Mouse (Mus musculus): ENCODE measurements around the gene Rai14. TPM values are rescaled to one million over a fixed set of nuclear protein-coding genes. Genes with fewer than 3 reads are reported as not detected.

Rai14 gene
- polyA plus RNA-seq, 1 experiment from 2014 or later = 9.2 TPM

DNA sequence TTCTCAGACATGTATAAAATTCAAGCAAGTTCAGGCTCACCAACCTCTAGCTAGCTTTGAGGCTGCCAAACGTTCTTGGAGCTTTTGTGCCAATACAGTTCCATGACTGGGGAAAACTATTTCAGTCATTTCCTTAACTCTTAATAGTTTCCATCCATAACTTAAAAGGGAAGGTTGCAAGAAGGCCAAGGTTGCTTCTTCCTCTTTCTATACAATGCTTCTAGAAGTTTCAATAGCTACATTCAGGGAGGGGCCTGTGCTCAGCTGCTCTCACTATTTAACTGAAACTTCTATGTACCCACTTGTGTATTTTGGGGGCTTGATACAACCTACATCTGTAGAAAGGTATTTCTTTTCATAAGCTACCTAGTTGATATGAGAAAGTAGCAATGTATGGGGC is 24.9 kb upstream of the Rai14 start:
- Histone ChIP-seq H3K9ac (no peak overlapping the region), H3K4me1 (no peaks in the 10 kb centered on the region), H3K27me3 (replicated peaks) (no peaks in the 10 kb centered on the region), H3K4me3 (no peak overlapping the region), H3K36me3 (no peaks in the 10 kb centered on the region), H3K27ac (no peak overlapping the region), H3K4me2 (no peak overlapping the region), H3K9me3 (replicated peaks) (no peaks in the 10 kb centered on the region)
- 37% methylated on average over 1 of the region's 1 CpGs for WGBS (ENCODE audit: insufficient replicate concordance)
- ATAC-seq = no peak

DNA sequence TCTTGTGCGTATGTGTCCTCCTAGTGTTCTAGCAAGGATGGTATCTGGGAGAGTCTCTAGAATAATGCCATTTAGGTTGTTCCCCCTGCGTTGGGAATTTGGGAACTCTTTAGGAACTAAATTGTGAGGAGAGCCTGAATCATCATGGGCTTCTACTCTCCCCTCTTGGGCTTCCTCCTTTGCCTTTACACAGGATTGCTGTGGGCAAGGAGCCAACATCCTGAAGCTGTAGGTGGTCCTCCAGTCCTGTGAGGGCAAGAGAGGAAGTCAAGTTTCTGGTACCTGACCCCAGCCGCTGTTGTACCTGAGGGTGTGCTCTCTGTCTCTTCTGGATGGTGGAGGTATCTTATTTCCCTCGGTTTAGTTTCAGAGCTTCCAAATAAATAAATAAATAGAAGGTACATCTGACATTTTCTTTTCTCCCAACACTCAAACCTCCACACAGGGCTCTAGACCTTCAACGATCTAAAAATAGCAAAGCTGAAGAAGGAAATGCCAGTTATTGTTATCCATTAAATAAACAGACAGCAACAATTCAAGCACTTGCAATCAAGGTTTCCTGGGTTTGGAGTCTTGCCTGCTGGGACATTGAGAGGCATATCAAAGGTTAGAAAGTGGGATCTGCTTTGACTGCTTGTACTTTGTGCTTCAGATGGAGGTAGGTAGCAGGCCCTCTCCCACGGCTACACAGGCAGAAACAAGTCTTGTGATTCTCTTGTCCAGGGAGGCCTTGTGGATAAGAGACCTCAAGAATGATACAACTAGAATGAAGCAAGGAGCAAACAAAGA is 24.1 kb upstream of the Rai14 start:
- H3K4me2 ChIP-seq = no peak overlapping the region
- no peaks in the 10 kb centered on the region for H3K9me3 ChIP-seq (replicated peaks)
- H3K4me3 ChIP-seq = no peak overlapping the region
- H3K27ac ChIP-seq = no peak overlapping the region
- ATAC-seq = no peak
- no peaks in the 10 kb centered on the region for H3K27me3 ChIP-seq (replicated peaks)
- H3K4me1 ChIP-seq = no peaks in the 10 kb centered on the region
- WGBS (ENCODE audit: insufficient replicate concordance) = 54% methylated on average over 6 of the region's 6 CpGs
- no peaks in the 10 kb centered on the region for H3K36me3 ChIP-seq
- H3K9ac ChIP-seq = no peak overlapping the region

DNA sequence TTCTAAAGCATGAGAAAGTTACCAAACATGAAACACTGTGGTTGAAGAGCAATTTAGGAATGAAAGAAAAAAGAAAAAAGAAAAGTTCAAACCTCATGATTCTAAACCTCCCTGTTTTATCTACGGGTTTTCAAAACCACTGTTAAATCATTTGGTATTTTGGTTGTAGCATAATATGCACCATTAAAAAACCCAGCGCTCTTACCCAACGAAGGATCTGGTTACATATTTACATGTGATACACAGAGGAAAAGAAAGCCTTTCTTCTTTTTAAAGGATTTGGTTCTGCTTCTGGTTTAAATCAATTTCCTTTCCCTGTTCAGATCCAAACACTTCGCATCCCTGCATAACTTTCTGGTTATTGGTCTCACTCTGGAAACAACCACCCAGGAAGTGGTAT is 21.5 kb upstream of the Rai14 start:
- ATAC-seq = no peak
- Histone ChIP-seq H3K4me2 (no peak overlapping the region), H3K27me3 (replicated peaks) (no peaks in the 10 kb centered on the region), H3K9ac (no peak overlapping the region), H3K4me3 (no peak overlapping the region), H3K9me3 (replicated peaks) (no peaks in the 10 kb centered on the region), H3K36me3 (no peaks in the 10 kb centered on the region), H3K27ac (no peak overlapping the region), H3K4me1 (no peaks in the 10 kb centered on the region)
- 77% methylated on average over 4 of the region's 4 CpGs for WGBS (ENCODE audit: insufficient replicate concordance)

DNA sequence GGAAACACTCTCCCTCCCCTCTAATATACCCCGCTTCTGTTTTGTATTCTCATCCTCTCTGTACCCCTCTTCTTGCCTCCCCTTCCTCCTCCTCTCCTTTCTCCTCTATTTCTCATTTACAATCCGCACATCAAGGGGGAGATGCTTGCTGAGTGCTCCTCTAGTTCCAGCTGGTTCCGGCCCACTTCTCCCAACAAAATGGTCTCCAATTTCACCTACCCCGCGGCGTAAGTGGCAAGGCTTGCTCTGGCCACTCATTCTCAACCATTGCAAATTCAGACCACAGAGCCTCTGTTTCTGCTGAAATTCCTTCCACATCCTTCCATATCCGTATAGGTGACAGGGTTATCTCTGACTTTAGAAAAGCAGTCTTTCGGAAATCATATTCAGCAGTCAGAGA is 20.8 kb upstream of the Rai14 start:
- no peaks in the 10 kb centered on the region for H3K4me1 ChIP-seq
- H3K36me3 ChIP-seq = no peaks in the 10 kb centered on the region
- H3K27ac ChIP-seq = no peak overlapping the region
- no peak for ATAC-seq
- no peaks in the 10 kb centered on the region for H3K9me3 ChIP-seq (replicated peaks)
- no peak overlapping the region for H3K4me2 ChIP-seq
- 70% methylated on average over 8 of the region's 8 CpGs for WGBS (ENCODE audit: insufficient replicate concordance)
- H3K9ac ChIP-seq = no peak overlapping the region
- H3K27me3 ChIP-seq (replicated peaks) = no peaks in the 10 kb centered on the region
- no peak overlapping the region for H3K4me3 ChIP-seq

DNA sequence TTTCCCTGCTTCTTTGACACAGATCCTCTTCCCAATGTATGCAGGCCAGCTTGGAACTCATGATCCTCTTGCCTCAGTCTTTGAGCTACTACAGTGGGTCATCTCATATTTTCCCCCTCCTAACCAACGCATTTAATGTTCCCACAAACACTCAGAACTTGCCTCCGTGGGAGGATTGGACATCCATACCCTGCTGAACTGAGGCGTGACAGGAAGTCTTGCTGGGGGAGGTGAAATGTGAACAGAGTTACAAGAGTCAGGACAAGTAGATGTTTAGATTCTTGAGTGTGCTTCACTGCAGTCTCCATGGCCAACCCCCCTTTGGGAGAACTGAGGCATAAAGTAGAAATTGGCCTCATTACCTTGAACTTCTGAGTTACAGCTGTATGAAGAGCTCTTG is 17.0 kb upstream of the Rai14 start:
- ATAC-seq = no peak
- no peaks in the 10 kb centered on the region for H3K9me3 ChIP-seq (replicated peaks)
- H3K27me3 ChIP-seq (replicated peaks) = no peaks in the 10 kb centered on the region
- WGBS (ENCODE audit: insufficient replicate concordance) = 61% methylated on average over 3 of the region's 3 CpGs
- no peak overlapping the region for H3K4me3 ChIP-seq
- H3K27ac ChIP-seq = no peak overlapping the region
- H3K4me2 ChIP-seq = no peak overlapping the region
- no peak overlapping the region for H3K9ac ChIP-seq
- no peaks in the 10 kb centered on the region for H3K4me1 ChIP-seq
- H3K36me3 ChIP-seq = no peaks in the 10 kb centered on the region

DNA sequence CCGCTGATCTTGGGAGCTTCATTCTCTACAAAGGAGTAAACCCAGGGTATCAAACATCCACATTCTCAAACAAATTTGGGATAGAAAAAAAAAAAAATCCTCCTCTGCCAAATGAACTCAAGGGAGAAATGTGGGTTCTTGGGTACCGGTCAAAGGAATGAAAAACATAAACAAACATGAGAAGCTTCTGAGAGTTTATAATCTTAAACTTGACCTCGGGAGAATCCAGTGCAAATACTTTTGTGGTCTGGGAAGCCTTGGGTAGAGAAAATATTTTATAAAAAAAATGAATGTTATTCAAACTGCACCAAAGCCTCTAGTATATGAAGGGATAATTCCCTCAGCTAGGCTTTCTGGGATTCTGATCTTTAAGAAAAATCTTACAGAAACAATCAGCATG is 11.8 kb upstream of the Rai14 start:
- H3K9me3 ChIP-seq (replicated peaks) = no peaks in the 10 kb centered on the region
- no peak overlapping the region for H3K4me2 ChIP-seq
- H3K36me3 ChIP-seq = no peaks in the 10 kb centered on the region
- no peaks in the 10 kb centered on the region for H3K27me3 ChIP-seq (replicated peaks)
- H3K27ac ChIP-seq = no peak overlapping the region
- H3K4me3 ChIP-seq = no peak overlapping the region
- peaks cover 15% of the 10 kb centered on the region for H3K4me1 ChIP-seq
- no peak for ATAC-seq
- 70% methylated on average over 3 of the region's 3 CpGs for WGBS (ENCODE audit: insufficient replicate concordance)
- H3K9ac ChIP-seq = no peak overlapping the region

DNA sequence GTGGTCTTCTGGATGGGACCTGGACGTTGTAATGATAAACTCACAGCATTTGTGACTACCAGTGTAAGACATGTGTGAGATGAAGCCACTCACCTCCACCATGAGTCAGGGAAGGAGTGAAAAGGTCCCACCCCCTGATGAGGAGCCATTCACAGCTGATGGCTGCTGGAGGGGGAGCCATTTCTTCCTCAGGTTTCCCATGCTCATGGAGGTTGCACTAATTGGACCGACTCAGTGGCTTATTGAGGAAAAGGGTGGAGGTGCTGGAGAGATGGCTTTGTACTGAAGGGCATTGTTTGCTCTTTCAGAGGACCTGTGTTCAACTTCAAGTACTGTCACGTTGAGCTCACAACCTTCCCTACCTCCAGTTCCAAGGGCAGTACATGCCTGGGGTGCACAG is 10.4 kb upstream of the Rai14 start:
- no peak for ATAC-seq
- peaks cover 15% of the 10 kb centered on the region for H3K4me1 ChIP-seq
- no peaks in the 10 kb centered on the region for H3K9me3 ChIP-seq (replicated peaks)
- no peak overlapping the region for H3K4me3 ChIP-seq
- H3K27me3 ChIP-seq (replicated peaks) = no peaks in the 10 kb centered on the region
- H3K4me2 ChIP-seq = no peak overlapping the region
- no peak overlapping the region for H3K27ac ChIP-seq
- H3K36me3 ChIP-seq = no peaks in the 10 kb centered on the region
- 64% methylated on average over 3 of the region's 3 CpGs for WGBS (ENCODE audit: insufficient replicate concordance)
- H3K9ac ChIP-seq = no peak overlapping the region

DNA sequence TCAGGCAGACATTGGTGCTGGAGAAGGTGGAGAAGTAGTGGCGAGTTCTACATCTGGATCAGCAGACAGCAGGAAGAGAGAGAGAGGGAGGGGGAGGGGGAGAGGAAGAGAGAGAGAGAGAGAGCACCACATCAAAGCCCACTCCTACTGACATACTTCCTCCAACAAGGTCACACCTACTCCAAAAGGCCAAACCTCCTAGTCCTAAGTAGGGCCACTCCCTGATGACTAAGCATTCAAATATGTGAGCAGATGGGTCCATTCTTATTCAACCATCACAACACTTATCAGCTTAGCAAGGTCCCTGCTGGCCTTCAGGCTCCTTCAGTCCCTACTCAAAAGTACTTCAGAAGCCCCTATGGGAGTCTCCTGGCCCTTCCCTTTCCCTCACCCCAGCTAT is 9.1 kb upstream of the Rai14 start:
- Histone ChIP-seq H3K4me3 (no peak overlapping the region), H3K27ac (no peak overlapping the region), H3K4me1 (peaks cover 15% of the 10 kb centered on the region), H3K4me2 (no peak overlapping the region), H3K36me3 (no peaks in the 10 kb centered on the region), H3K9me3 (replicated peaks) (no peaks in the 10 kb centered on the region), H3K27me3 (replicated peaks) (no peaks in the 10 kb centered on the region), H3K9ac (no peak overlapping the region)
- 20% methylated on average over 1 of the region's 1 CpGs for WGBS (ENCODE audit: insufficient replicate concordance)
- peak; percentile 71 for ATAC-seq

DNA sequence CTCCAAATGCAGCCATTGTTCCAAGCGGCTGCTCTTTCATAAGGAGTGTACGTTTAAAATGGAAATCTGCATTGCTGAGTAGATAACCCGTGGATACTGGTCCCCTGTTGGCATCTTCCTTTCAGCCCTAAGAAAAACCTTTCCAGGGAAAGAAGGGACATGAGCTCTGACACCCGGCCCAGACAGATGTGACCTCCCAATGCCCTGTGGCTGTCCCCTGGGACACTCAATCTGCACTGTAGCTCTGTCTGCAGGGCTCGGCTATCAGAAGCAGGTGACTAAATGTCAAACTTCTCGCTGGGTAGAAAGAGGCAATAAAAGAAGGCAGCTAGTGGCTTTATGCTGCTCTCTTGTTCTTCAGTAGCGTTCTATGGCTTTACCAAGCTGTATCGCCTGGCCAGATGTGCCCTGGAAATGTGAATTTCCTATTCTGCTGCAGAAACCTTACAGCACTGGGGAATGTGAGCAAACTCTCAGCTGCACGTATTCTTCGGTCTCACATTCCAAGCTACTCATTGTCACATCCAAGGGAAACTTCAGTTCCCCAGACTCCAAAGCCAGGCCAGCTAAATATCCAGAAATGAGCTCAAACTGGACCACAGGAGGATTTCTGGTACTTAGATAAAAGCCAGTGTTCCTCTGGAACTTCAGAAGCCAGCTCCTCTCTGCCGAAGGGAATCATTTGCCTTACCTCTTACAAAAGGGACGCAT is 8.4 kb upstream of the Rai14 start:
- no peak for ATAC-seq
- Histone ChIP-seq H3K4me1 (peaks cover 15% of the 10 kb centered on the region), H3K9ac (no peak overlapping the region), H3K36me3 (no peaks in the 10 kb centered on the region), H3K9me3 (replicated peaks) (no peaks in the 10 kb centered on the region), H3K4me3 (no peak overlapping the region), H3K4me2 (no peak overlapping the region), H3K27me3 (replicated peaks) (no peaks in the 10 kb centered on the region), H3K27ac (no peak overlapping the region)
- WGBS (ENCODE audit: insufficient replicate concordance) = 59% methylated on average over 12 of the region's 12 CpGs

DNA sequence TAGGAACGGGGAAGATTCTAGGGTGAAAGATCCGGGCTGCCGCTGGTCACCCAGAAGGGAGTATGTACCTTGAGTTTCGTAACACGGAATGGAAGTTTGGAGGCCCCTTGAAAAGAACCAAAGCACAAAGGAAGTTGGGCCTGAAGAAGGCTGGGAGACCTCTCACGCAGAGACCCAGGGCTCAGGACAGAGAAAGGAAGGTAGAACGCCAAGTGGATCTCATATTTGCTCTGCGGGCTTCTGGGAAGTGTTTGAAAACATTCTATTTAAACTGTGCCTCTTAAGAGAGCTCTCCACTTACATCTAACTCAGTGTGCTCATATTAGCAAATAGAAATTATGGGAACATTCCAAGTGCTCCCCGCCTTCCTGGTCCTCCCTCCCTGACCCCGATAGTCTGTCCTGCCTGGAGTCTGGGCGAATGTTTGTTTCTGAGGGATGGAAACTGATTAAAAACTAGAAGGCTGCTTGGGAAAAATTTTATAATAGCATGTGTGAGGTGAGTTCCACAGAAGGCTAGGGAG is 6.9 kb upstream of the Rai14 start:
- ATAC-seq = no peak
- 77% methylated on average over 11 of the region's 11 CpGs for WGBS (ENCODE audit: insufficient replicate concordance)
- H3K27ac ChIP-seq = no peak overlapping the region
- H3K9ac ChIP-seq = no peak overlapping the region
- H3K36me3 ChIP-seq = no peaks in the 10 kb centered on the region
- H3K4me1 ChIP-seq = peaks cover 15% of the 10 kb centered on the region
- peaks cover 6% of the 10 kb centered on the region; the same call in 1 of the 2 replicates for H3K27me3 ChIP-seq (replicated peaks)
- H3K4me2 ChIP-seq = no peak overlapping the region
- H3K9me3 ChIP-seq (replicated peaks) = no peaks in the 10 kb centered on the region
- H3K4me3 ChIP-seq = no peak overlapping the region

DNA sequence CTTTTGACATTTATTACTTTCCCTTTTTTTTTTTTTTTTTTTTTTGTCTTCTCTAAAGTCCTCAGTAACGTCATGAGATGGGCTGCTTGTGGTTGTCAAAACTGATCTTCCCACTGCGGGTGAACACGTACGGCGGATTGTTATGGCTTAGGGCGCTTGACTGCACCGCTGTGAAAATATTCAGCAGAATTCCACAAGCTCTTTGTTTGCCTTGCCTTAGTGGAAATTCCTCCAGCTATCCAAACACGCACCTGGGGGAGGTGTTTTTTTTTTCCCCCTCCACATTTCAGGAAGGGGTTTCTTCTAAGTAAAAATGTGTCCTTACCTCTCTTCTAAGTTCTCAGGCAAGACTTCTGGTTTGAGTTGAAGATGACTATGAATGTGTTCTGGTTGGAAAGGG is 6.2 kb upstream of the Rai14 start:
- no peak overlapping the region for H3K27ac ChIP-seq
- no peak overlapping the region for H3K9ac ChIP-seq
- 71% methylated on average over 8 of the region's 8 CpGs for WGBS (ENCODE audit: insufficient replicate concordance)
- H3K9me3 ChIP-seq (replicated peaks) = no peaks in the 10 kb centered on the region
- H3K4me3 ChIP-seq = no peak overlapping the region
- H3K4me2 ChIP-seq = no peak overlapping the region
- no peak for ATAC-seq
- peaks cover 15% of the 10 kb centered on the region for H3K4me1 ChIP-seq
- no peaks in the 10 kb centered on the region for H3K36me3 ChIP-seq
- peaks cover 12% of the 10 kb centered on the region for H3K27me3 ChIP-seq (replicated peaks)

DNA sequence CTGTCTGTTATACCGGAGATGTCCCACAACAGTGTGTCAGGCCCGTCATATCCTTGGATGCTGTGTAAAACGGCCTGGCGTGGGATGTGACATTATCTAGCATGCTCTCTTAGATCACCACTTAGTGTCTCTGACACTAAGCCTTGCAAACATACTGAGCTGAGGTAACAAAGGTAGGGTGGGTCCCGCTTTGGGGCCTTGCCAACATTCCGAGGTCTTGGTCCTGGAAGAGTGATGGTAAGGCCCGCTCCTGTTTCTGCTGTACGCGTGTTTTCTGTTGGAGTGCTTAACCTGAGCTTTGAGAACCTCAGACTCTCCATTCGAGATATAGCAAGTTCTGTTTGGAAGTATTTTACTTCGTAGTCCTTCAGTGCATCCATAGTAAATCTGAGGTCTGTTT is 5.8 kb upstream of the Rai14 start:
- WGBS (ENCODE audit: insufficient replicate concordance) = 76% methylated on average over 11 of the region's 11 CpGs
- peaks cover 16% of the 10 kb centered on the region for H3K4me1 ChIP-seq
- H3K4me2 ChIP-seq = no peak overlapping the region
- no peaks in the 10 kb centered on the region for H3K36me3 ChIP-seq
- no peak for ATAC-seq
- H3K9me3 ChIP-seq (replicated peaks) = no peaks in the 10 kb centered on the region
- H3K9ac ChIP-seq = no peak overlapping the region
- H3K27me3 ChIP-seq (replicated peaks) = peaks cover 16% of the 10 kb centered on the region
- H3K27ac ChIP-seq = no peak overlapping the region
- no peak overlapping the region for H3K4me3 ChIP-seq

Measured in liver, embryonic 12.5 days (tissue).